Mouse (Mus musculus): Measurements from ENCODE around the gene Sfrp4. TPM values are rescaled to one million over a fixed set of nuclear protein-coding genes. Genes with fewer than 3 reads are reported as not detected.
A peak's percentile ranks its signal among the peaks of the same experiment; 100 is the strongest.
"Not testable (repeated sequence)": the region's sequence is repeated elsewhere in the genome, so short reads cannot be mapped to it uniquely, and the experiment has no call there.

The Sfrp4 gene
- polyA plus RNA-seq (2012; rRNA removed): 6.7 and 6.9 TPM in 2 replicates
- polyA plus RNA-seq (2014; fragmentation: Nextera tagmentation; extraction: Ambion mirVana): 4.5 and 7.1 TPM in 2 replicates

DNA sequence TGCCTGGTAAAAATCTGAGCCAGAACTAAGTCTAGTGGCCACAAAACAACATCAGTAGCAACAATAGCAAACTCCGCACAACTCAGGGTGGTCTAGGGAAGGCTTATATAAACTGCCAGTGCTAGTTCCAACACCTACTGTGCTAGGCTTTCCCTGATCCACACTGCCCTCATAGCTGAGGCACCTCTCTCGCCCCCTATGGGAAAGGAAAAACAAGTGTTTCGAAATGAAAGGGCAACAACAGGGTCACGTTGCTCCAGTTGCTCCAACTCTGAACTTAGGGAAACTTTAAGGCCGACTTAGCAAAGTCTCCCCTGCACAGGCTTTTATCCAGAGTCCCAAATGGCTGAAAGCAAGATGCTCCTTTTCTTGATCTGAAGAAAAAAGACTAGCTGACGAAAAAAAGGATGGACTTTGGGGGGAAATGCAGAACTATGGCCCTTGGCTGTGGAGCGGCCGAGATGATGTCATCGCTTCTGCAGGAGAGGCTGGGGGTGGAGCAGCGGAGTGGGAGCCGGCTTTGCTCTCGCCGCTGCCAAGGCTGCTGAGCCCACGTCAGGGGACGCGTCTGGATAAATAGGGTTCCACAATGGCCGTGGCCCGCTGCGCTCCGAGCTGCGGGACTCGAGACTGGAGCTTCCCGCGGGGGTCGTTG lies at the start of gene Sfrp4:
Sfrp4 (plus strand) TSS at position 532 of the 655 bp plus-strand sequence.
- Histone ChIP-seq H3K27ac (replicated peaks; ENCODE audit: low read depth, low read length) (no peak within 1 kb of the TSS), H3K9ac (ENCODE audit: low read depth, low read length, severe bottlenecking) (peak within 1 kb of the TSS; percentile 52), H3K4me2 (replicated peaks; ENCODE audit: low read depth, low read length, severe bottlenecking) (peak within 1 kb of the TSS; percentile 86), H3K4me3 (replicated peaks; ENCODE audit: low read length) (peak within 1 kb of the TSS; percentile 46), H3K27me3 (ENCODE audit: control insufficient read depth, insufficient read depth, low read length) (peaks cover 18% of the 10 kb centered on the region; the same call in 1 of the 2 replicates), H3K4me1 (ENCODE audit: control insufficient read depth, insufficient read depth, low read length) (no peaks in the 10 kb centered on the region; the same call in 1 of the 2 replicates), H3K9me3 (ENCODE audit: control insufficient read depth, low read length) (no peaks in the 10 kb centered on the region), H3K36me3 (ENCODE audit: control insufficient read depth, insufficient read depth, low read length) (no peaks in the 10 kb centered on the region)
- 3% methylated on average over 24 of the region's 25 CpGs for WGBS
- ATAC-seq (ENCODE audit: low FRiP score, low read depth) (0 out of 2 replicates have a peak, but pooled peaks have one; percentile 48), DNase-seq (ENCODE audit: low spot score) (peak; percentile 45)
- no peak for TF ChIP-seq POLR2A (IDR thresholded peaks at IDR 0.05; ENCODE audit: borderline replicate concordance, extremely low read depth, insufficient read depth, insufficient read length)

GRCm38 (mm10) chr13:19574723-19575122 lies 48.2 kb upstream of the Sfrp4 start:
- not testable (repeated sequence) for H3K9ac ChIP-seq (ENCODE audit: low read depth, low read length, severe bottlenecking); H3K9me3 ChIP-seq (ENCODE audit: control insufficient read depth, low read length); H3K27ac ChIP-seq (replicated peaks; ENCODE audit: low read depth, low read length); H3K4me2 ChIP-seq (replicated peaks; ENCODE audit: low read depth, low read length, severe bottlenecking); H3K4me1 ChIP-seq (ENCODE audit: control insufficient read depth, insufficient read depth, low read length); H3K36me3 ChIP-seq (ENCODE audit: control insufficient read depth, insufficient read depth, low read length); ATAC-seq (ENCODE audit: low FRiP score, low read depth); H3K27me3 ChIP-seq (ENCODE audit: control insufficient read depth, insufficient read depth, low read length); DNase-seq (ENCODE audit: low spot score); H3K4me3 ChIP-seq (replicated peaks; ENCODE audit: low read length)
- 88% methylated on average over 2 of the region's 2 CpGs for WGBS

- Histone ChIP-seq H3K36me3 (ENCODE audit: control insufficient read depth, insufficient read depth, low read length) (no peaks in the 10 kb centered on the region), H3K9me3 (ENCODE audit: control insufficient read depth, low read length) (no peaks in the 10 kb centered on the region), H3K4me1 (ENCODE audit: control insufficient read depth, insufficient read depth, low read length) (no peaks in the 10 kb centered on the region), H3K4me2 (replicated peaks; ENCODE audit: low read depth, low read length, severe bottlenecking) (no peak overlapping the region), H3K4me3 (replicated peaks; ENCODE audit: low read length) (no peak overlapping the region), H3K27ac (replicated peaks; ENCODE audit: low read depth, low read length) (no peak overlapping the region), H3K27me3 (ENCODE audit: control insufficient read depth, insufficient read depth, low read length) (no peaks in the 10 kb centered on the region), H3K9ac (ENCODE audit: low read depth, low read length, severe bottlenecking) (no peak overlapping the region)
- TF ChIP-seq POLR2A (IDR thresholded peaks at IDR 0.05; ENCODE audit: borderline replicate concordance, extremely low read depth, insufficient read depth, insufficient read length): no peak
- ATAC-seq (ENCODE audit: low FRiP score, low read depth) (no peak), DNase-seq (ENCODE audit: low spot score) (no peak)
- WGBS: 86% methylated on average over 3 of the region's 3 CpGs
These were observed 47.0 kb upstream of the Sfrp4 start for GRCm38 (mm10) chr13:19575947-19576346.

- ATAC-seq (ENCODE audit: low FRiP score, low read depth) (no peak), DNase-seq (ENCODE audit: low spot score) (no peak)
- Histone ChIP-seq H3K9me3 (ENCODE audit: control insufficient read depth, low read length) (no peaks in the 10 kb centered on the region), H3K27ac (replicated peaks; ENCODE audit: low read depth, low read length) (no peak overlapping the region), H3K4me2 (replicated peaks; ENCODE audit: low read depth, low read length, severe bottlenecking) (no peak overlapping the region), H3K9ac (ENCODE audit: low read depth, low read length, severe bottlenecking) (no peak overlapping the region), H3K27me3 (ENCODE audit: control insufficient read depth, insufficient read depth, low read length) (no peaks in the 10 kb centered on the region), H3K4me1 (ENCODE audit: control insufficient read depth, insufficient read depth, low read length) (no peaks in the 10 kb centered on the region), H3K4me3 (replicated peaks; ENCODE audit: low read length) (no peak overlapping the region), H3K36me3 (ENCODE audit: control insufficient read depth, insufficient read depth, low read length) (no peaks in the 10 kb centered on the region)
- 84% methylated on average over 3 of the region's 3 CpGs for WGBS
- TF ChIP-seq POLR2A (IDR thresholded peaks at IDR 0.05; ENCODE audit: borderline replicate concordance, extremely low read depth, insufficient read depth, insufficient read length): no peak
These were observed 31.7 kb upstream of the Sfrp4 start for GRCm38 (mm10) chr13:19590996-19591759.

GRCm38 (mm10) chr13:19595141-19595540 lies 27.8 kb upstream of the Sfrp4 start:
- Histone ChIP-seq H3K4me1 (ENCODE audit: control insufficient read depth, insufficient read depth, low read length) (no peaks in the 10 kb centered on the region), H3K9ac (ENCODE audit: low read depth, low read length, severe bottlenecking) (no peak overlapping the region), H3K4me2 (replicated peaks; ENCODE audit: low read depth, low read length, severe bottlenecking) (no peak overlapping the region), H3K4me3 (replicated peaks; ENCODE audit: low read length) (no peak overlapping the region), H3K27ac (replicated peaks; ENCODE audit: low read depth, low read length) (no peak overlapping the region), H3K36me3 (ENCODE audit: control insufficient read depth, insufficient read depth, low read length) (no peaks in the 10 kb centered on the region), H3K9me3 (ENCODE audit: control insufficient read depth, low read length) (no peaks in the 10 kb centered on the region), H3K27me3 (ENCODE audit: control insufficient read depth, insufficient read depth, low read length) (no peaks in the 10 kb centered on the region)
- 89% methylated on average over 1 of the region's 1 CpGs for WGBS
- ATAC-seq (ENCODE audit: low FRiP score, low read depth) (no peak), DNase-seq (ENCODE audit: low spot score) (no peak)
- no peak for TF ChIP-seq POLR2A (IDR thresholded peaks at IDR 0.05; ENCODE audit: borderline replicate concordance, extremely low read depth, insufficient read depth, insufficient read length)
